Mouse (Mus musculus): ENCODE results near the gene Map6. TPM values are rescaled to one million over a fixed set of nuclear protein-coding genes. Genes with fewer than 3 reads are reported as not detected.
A peak's percentile ranks its signal among the peaks of the same experiment; 100 is the strongest.
"Not testable (repeated sequence)": the region's sequence is repeated elsewhere in the genome, so short reads cannot be mapped to it uniquely, and the experiment has no call there.

Map6 gene
- polyA plus RNA-seq, 1 experiment from 2014 or later, result 0.25 TPM

- ATAC-seq, result no peak
- WGBS (ENCODE audit: insufficient replicate concordance), result 2% methylated on average over 5 of the region's 5 CpGs
Observed at GRCm38 (mm10) chr7:99365069-99365468, 97.8 kb downstream of the Map6 start.

DNA sequence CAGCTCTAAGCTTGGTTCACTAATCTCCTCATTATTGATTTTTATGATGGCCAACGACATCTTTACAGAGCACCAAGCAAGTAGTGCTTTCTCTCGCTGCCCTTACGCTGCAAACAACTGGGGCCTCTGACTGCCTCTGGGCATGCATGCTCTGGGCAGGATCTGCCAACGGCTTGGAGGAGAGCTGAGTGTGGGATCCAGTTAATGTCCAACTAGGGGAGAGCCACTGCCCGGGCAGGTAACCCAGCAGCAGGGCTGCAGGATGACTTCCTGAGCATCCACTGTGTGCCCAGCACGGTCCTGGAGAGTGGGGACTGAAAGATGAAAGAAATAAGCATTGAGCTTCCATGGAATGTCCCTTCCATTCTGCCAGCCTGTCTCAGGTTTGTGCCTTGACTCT lies 99.5 kb downstream of the Map6 start:
- no peaks in the 10 kb centered on the region for H3K9me3 ChIP-seq (replicated peaks)
- H3K4me3 ChIP-seq, result no peak overlapping the region
- no peak overlapping the region for H3K27ac ChIP-seq
- H3K36me3 ChIP-seq, result no peaks in the 10 kb centered on the region
- no peak for ATAC-seq
- WGBS (ENCODE audit: insufficient replicate concordance), result 58% methylated on average over 6 of the region's 6 CpGs
- H3K4me1 ChIP-seq, result no peaks in the 10 kb centered on the region
- 0 out of 2 replicates have a peak, but pooled peaks cover 13% of the 10 kb centered on the region for H3K27me3 ChIP-seq (replicated peaks)
- no peak overlapping the region for H3K4me2 ChIP-seq
- H3K9ac ChIP-seq, result no peak overlapping the region

More at GRCm38 (mm10) chr7:99365069-99365468, 97.8 kb downstream of the Map6 start:
- no peak overlapping the region for H3K27ac ChIP-seq
- H3K4me3 ChIP-seq, result no peak overlapping the region
- no peaks in the 10 kb centered on the region for H3K36me3 ChIP-seq
- no peak overlapping the region for H3K4me2 ChIP-seq
- H3K4me1 ChIP-seq, result peaks cover 5% of the 10 kb centered on the region
- 0 out of 2 replicates have a peak, but pooled peaks cover 6% of the 10 kb centered on the region for H3K27me3 ChIP-seq (replicated peaks)
- no peak overlapping the region for H3K9ac ChIP-seq
- H3K9me3 ChIP-seq (replicated peaks), result no peaks in the 10 kb centered on the region

DNA sequence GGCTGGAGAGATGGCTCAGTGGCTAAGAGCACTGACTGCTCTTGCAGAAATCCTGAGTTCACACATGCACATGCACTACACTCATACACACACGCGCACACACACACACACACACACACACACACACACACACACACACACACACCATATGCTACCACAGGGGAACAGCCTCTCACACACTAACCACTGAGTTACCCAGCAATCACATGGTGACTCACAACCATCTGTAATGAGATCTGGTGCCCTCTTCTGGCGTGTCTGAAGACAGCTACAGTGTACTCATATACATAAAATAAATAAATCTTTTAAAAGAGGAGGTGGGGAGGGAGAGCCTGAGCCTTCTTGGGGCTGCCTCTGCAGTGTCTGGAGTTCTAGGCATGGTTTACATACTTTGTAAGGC lies 107.1 kb downstream of the Map6 start:
- H3K27me3 ChIP-seq (replicated peaks), result peaks cover 41% of the 10 kb centered on the region
- WGBS (ENCODE audit: insufficient replicate concordance), result 59% methylated on average over 3 of the region's 3 CpGs
- not testable (repeated sequence) for H3K9me3 ChIP-seq (replicated peaks); H3K4me3 ChIP-seq; H3K4me1 ChIP-seq; H3K27ac ChIP-seq; ATAC-seq; H3K4me2 ChIP-seq; H3K9ac ChIP-seq; H3K36me3 ChIP-seq

GRCm38 (mm10) chr7:99375455-99375854 lies 108.2 kb downstream of the Map6 start:
- Histone ChIP-seq H3K9me3 (replicated peaks) (no peaks in the 10 kb centered on the region), H3K27ac (no peak overlapping the region), H3K4me3 (no peak overlapping the region), H3K27me3 (replicated peaks) (peaks cover 52% of the 10 kb centered on the region), H3K4me2 (no peak overlapping the region), H3K4me1 (peaks cover 4% of the 10 kb centered on the region), H3K9ac (no peak overlapping the region), H3K36me3 (no peaks in the 10 kb centered on the region)
- 3% methylated on average over 4 of the region's 4 CpGs for WGBS (ENCODE audit: insufficient replicate concordance)
- ATAC-seq, result no peak

DNA sequence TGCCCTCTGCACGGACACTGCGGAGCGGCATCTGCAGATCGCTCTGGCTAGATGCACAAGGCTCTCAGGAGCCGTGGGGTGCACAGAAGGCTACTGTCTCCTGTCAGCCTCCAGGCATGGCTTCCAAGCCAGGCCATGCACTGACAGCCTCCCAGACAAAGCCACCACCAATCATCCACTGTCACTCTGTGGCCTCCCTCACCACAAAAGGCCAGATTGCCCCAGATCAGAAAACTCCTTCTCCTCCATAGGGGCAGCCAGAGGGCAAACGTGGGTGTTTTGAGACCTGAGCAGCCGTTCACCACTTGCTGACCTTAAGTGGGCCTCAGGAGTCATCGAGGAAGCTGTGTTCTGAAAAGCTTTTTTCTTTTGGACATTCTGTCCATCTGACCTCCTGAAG lies 111.6 kb downstream of the Map6 start:
- no peak for ATAC-seq
- Histone ChIP-seq H3K4me2 (no peak overlapping the region), H3K27ac (no peak overlapping the region), H3K4me1 (peaks cover 23% of the 10 kb centered on the region), H3K27me3 (replicated peaks) (peaks cover 64% of the 10 kb centered on the region), H3K9ac (no peak overlapping the region), H3K9me3 (replicated peaks) (no peaks in the 10 kb centered on the region), H3K36me3 (no peaks in the 10 kb centered on the region), H3K4me3 (no peak overlapping the region)
- WGBS (ENCODE audit: insufficient replicate concordance), result 67% methylated on average over 8 of the region's 8 CpGs

DNA sequence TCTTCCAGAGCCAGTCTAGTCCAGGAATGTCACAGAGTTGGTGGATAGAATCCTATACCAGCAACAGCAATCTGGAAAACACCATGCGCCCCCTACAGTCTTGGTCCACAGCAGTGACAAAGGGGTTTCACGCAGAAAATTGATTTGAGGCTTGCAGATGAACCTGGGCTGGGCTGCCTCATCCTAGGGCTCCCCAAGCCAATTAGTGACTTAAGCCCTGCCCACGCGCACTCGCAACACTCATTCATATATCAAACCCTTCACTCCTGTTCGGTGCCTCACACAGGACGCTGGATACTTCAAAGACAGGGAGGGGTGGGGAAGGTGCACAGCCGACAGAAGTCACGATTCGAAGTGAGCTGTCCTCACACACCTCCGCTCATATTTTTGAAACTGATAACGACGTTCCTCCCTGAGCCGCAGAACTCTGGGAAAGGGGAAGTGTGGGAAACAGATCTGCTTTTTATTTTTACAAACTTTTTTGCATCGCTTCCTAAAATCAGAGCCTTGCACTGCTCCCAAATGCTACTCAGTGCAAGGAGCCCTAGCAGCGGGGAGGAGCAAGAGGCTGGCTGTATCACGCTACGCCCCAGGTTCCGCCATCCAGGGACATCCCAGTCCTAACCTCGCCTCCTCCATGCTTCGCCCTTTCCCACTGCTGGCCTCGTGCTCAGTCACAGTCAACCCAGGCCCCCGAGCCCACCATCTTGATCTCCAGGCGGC lies 113.4 kb downstream of the Map6 start:
- Histone ChIP-seq H3K4me3 (peak overlapping the region; percentile 56), H3K4me1 (peaks cover 27% of the 10 kb centered on the region), H3K9ac (peak overlapping the region; percentile 55), H3K36me3 (no peaks in the 10 kb centered on the region), H3K9me3 (replicated peaks) (no peaks in the 10 kb centered on the region), H3K27ac (peak overlapping the region; percentile 50; the same call in 1 of the 2 replicates), H3K27me3 (replicated peaks) (peaks cover 76% of the 10 kb centered on the region), H3K4me2 (peak overlapping the region; percentile 84)
- under 1% methylated on average over 24 of the region's 24 CpGs for WGBS (ENCODE audit: insufficient replicate concordance)
- ATAC-seq, result peak; percentile 63

DNA sequence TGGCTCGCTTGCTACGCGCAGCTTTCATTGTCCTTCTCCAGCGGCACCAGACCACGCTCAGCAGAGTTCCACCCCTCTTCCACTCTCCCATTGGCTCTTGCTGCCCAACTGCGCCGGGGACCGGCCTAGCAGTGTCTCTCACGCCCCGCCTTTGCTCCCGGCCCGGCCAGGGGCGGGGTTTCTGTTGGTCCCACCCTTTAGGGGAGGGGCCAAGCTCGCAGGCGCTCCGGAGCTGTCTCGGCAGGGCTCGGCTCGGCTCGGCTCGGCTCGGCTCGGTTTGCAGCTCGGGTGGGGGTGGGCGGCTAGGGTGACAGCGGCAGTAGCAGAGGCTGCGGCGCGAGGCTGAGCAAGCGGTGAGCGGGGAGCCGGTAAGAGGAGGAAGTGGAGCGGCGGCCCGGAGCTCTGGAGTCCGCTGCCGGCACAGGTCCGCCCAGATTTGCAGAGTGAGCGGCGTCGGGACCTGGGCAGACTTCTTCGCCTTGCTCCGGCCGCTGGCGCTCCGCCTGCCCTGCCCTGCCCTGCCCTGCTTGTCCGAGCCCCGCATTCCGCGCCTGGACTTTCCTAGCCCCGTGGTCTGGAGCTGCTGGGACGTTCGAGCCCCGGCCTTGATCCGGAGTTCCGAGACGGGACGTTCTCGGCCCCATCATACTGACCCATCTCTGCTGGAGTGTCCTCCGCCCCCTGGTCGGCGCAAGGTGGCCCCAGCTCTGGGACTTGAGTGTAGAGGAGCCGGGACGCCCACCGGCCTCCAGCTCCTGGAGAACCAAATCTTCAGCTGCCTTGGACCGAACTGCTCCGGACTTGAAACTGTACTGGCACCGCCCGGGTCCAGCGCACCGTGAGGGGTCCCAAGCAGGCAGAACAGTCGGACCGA lies 114.2 kb downstream of the Map6 start, which contains the start of gene Gdpd5:
Gene Gdpd5 (plus strand): TSS at position 201 of the 874 bp plus-strand sequence.
- ATAC-seq, result peak; percentile 95
- Histone ChIP-seq H3K27me3 (replicated peaks) (peaks cover 76% of the 10 kb centered on the region), H3K36me3 (no peaks in the 10 kb centered on the region), H3K9ac (peak within 1 kb of the TSS; percentile 61), H3K4me1 (peaks cover 27% of the 10 kb centered on the region), H3K9me3 (replicated peaks) (no peaks in the 10 kb centered on the region), H3K4me3 (peak within 1 kb of the TSS; percentile 56), H3K27ac (peak within 1 kb of the TSS; percentile 50; the same call in 1 of the 2 replicates), H3K4me2 (peak within 1 kb of the TSS; percentile 84)
- WGBS (ENCODE audit: insufficient replicate concordance), result under 1% methylated on average over 73 of the region's 73 CpGs

DNA sequence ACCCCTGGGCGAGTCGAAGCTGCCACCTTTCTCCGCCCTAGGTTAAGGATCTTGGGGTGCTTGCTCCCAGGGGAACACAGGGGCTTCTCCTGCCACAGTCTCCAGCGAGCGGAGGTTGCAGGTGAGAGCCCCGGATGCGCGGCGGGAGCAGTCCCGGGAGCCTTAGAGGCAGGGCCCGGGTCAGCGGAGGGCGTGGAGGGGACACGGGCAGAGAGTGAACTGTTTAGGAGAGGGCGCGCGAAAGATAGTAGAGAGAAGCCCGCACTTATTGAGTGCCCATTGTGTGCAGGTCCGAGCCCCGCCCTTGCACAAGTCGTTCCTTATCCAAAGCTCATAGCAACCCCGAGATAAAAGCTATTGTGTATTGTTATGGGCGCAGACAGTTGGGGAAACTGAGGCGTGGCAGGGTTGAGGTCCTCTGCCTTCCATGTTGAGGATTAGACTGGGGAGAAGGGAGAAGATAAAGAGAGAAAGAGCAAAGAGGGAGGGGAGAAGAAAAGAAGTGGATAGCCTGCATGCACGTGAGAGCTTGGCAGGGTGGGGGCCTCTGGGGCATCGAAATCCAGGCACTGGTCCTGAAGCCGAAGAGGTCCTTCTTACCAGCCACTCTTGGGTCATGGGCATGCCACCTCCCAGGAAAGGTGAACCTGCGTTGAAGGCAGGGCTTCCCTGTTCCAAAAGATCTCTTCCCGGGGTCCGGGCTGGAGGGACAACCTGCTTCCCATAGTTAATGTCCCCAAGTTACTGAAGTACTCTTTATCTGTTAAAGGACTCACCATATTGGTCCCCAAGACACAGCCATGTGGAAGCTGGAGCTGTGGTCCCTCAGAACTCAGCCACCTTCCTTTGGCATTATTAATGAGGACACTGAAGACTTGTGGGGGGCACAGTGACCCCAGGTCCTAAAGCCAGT lies 115.1 kb downstream of the Map6 start:
- Histone ChIP-seq H3K9ac (peak overlapping the region; percentile 61), H3K27ac (no peak overlapping the region), H3K36me3 (no peaks in the 10 kb centered on the region), H3K9me3 (replicated peaks) (no peaks in the 10 kb centered on the region), H3K4me2 (peak overlapping the region; percentile 84), H3K4me3 (peak overlapping the region; percentile 56), H3K27me3 (replicated peaks) (peaks cover 71% of the 10 kb centered on the region), H3K4me1 (peaks cover 27% of the 10 kb centered on the region)
- 6% methylated on average over 30 of the region's 30 CpGs for WGBS (ENCODE audit: insufficient replicate concordance)
- no peak for ATAC-seq

GRCm38 (mm10) chr7:99383246-99383645 lies 116.0 kb downstream of the Map6 start:
- no peaks in the 10 kb centered on the region for H3K36me3 ChIP-seq
- no peak for ATAC-seq
- H3K9ac ChIP-seq, result no peak overlapping the region
- H3K27me3 ChIP-seq (replicated peaks), result peaks cover 66% of the 10 kb centered on the region
- H3K27ac ChIP-seq, result no peak overlapping the region
- peak overlapping the region; percentile 84 for H3K4me2 ChIP-seq
- no peak overlapping the region for H3K4me3 ChIP-seq
- H3K4me1 ChIP-seq, result peaks cover 27% of the 10 kb centered on the region
- WGBS (ENCODE audit: insufficient replicate concordance), result 45% methylated on average over 5 of the region's 5 CpGs
- no peaks in the 10 kb centered on the region for H3K9me3 ChIP-seq (replicated peaks)

- no peaks in the 10 kb centered on the region for H3K36me3 ChIP-seq
- 19% methylated on average over 4 of the region's 4 CpGs for WGBS (ENCODE audit: insufficient replicate concordance)
- H3K4me1 ChIP-seq, result peaks cover 27% of the 10 kb centered on the region
- H3K9ac ChIP-seq, result no peak overlapping the region
- 0 out of 2 replicates have a peak overlapping the region, but pooled peaks have one; percentile 84 for H3K4me2 ChIP-seq
- no peak overlapping the region for H3K4me3 ChIP-seq
- ATAC-seq, result no peak
- peaks cover 57% of the 10 kb centered on the region for H3K27me3 ChIP-seq (replicated peaks)
- H3K9me3 ChIP-seq (replicated peaks), result no peaks in the 10 kb centered on the region
- no peak overlapping the region for H3K27ac ChIP-seq
Observed at GRCm38 (mm10) chr7:99384101-99384611, 116.9 kb downstream of the Map6 start.

DNA sequence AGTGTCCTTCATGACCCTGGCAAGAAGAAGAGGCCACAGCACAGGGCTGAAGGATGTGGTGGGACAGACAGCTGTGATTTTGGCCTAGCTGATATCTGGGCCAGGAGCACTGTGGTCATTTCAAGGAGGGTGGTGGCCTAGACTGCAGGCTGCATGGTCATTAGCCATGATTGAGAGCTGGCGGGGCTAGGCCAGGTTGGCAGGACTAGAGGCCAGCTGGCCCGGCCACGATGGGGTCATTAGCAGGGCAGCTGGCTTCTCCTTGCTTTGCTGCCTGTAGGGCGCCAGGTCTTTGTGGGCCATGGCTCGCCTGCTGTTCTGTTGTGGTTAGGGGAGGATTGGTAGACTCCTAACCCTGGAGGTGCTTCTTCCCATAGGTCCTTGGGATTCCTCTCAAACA lies 118.8 kb downstream of the Map6 start:
- no peak for ATAC-seq
- H3K4me1 ChIP-seq, result peaks cover 18% of the 10 kb centered on the region

More for the DNA sequence above, 118.8 kb downstream of the Map6 start:
- Histone ChIP-seq H3K4me2 (no peak overlapping the region), H3K9me3 (replicated peaks) (no peaks in the 10 kb centered on the region), H3K27me3 (replicated peaks) (peaks cover 39% of the 10 kb centered on the region), H3K27ac (no peak overlapping the region), H3K4me3 (no peak overlapping the region), H3K9ac (no peak overlapping the region), H3K36me3 (no peaks in the 10 kb centered on the region)
- 61% methylated on average over 5 of the region's 5 CpGs for WGBS (ENCODE audit: insufficient replicate concordance)
